Mouse (Mus musculus) kidney, postnatal 14 days (tissue): ENCODE measurements around the gene Nxf2.
"Not testable (repeated sequence)": the region's sequence is repeated elsewhere in the genome, so short reads cannot be mapped to it uniquely, and the experiment has no call there.

ENCODE experiments used
- DNase-seq: peaks from one replicate; pipeline ENCODE4 v3.0.0; 2022; ENCODE audit warnings: mixed read lengths

Nxf2 gene

GRCm38 (mm10) chrX:134964546-134964945, at the start of gene Nxf2:
Gene Nxf2, minus strand, starts transcription at chrX:134964754.
- no peak for DNase-seq

GRCm38 (mm10) chrX:135011381-135011780, 46.8 kb upstream of the Nxf2 start:
- no peak for DNase-seq

- no peak for DNase-seq
Observed at GRCm38 (mm10) chrX:135009471-135009815, 44.9 kb upstream of the Nxf2 start.

- peak; percentile 93 for DNase-seq
Observed at GRCm38 (mm10) chrX:135008720-135009470, 44.3 kb upstream of the Nxf2 start, which contains the start of gene Zmat1. Gene Zmat1, minus strand, starts transcription at chrX:135009209.

GRCm38 (mm10) chrX:135008021-135008420, 43.5 kb upstream of the Nxf2 start:
- peak; percentile 0 for DNase-seq

GRCm38 (mm10) chrX:134963305-134964094, 1.1 kb downstream of the Nxf2 start:
- peak; percentile 61 for DNase-seq

GRCm38 (mm10) chrX:134930361-134930760, 34.2 kb downstream of the Nxf2 start:
- peak; percentile 13 for DNase-seq

GRCm38 (mm10) chrX:134929927-134930326, 34.6 kb downstream of the Nxf2 start:
- no peak for DNase-seq

- DNase-seq, result peak; percentile 41
Observed at GRCm38 (mm10) chrX:134925058-134925457, 39.5 kb downstream of the Nxf2 start.

GRCm38 (mm10) chrX:134923675-134924424, 40.7 kb downstream of the Nxf2 start:
- no peak for DNase-seq

- no peak for DNase-seq
Observed at GRCm38 (mm10) chrX:134919220-134919619, 45.3 kb downstream of the Nxf2 start.

GRCm38 (mm10) chrX:134915745-134916144, 48.8 kb downstream of the Nxf2 start:
- no peak for DNase-seq

GRCm38 (mm10) chrX:134915315-134915714, 49.2 kb downstream of the Nxf2 start:
- DNase-seq, result not testable (repeated sequence)

- no peak for DNase-seq
Observed at GRCm38 (mm10) chrX:134914851-134915250, 49.7 kb downstream of the Nxf2 start.

- DNase-seq, result peak; percentile 39
Observed at GRCm38 (mm10) chrX:134913234-134913936, 51.2 kb downstream of the Nxf2 start.

GRCm38 (mm10) chrX:134912805-134913204, 51.7 kb downstream of the Nxf2 start:
- peak; percentile 1 for DNase-seq

GRCm38 (mm10) chrX:134910345-134910744, 54.2 kb downstream of the Nxf2 start:
- no peak for DNase-seq
